Mouse (Mus musculus) megakaryocyte-erythroid progenitor cell, adult 5-6 weeks (primary cell): Measurements from ENCODE around the gene Sgms1. TPM values are rescaled to one million over a fixed set of nuclear protein-coding genes. Genes with fewer than 3 reads are reported as not detected.

ENCODE experiments used
- ATAC-seq: replicated peaks from 2 replicates; pipeline ENCODE4 v1.8.0; 2016; ENCODE audit warnings: mild to moderate bottlenecking, inconsistent platforms; ENCODE audit not compliant: severe bottlenecking, poor library complexity, low FRiP score, low TSS enrichment
- total RNA-seq, 2 experiments: library from RNA; stranded (forward) in 1 of 2; stranded (reverse) in 1 of 2; fragments of 200-1000, 215-1000 nt in 1 of 2; fragments of >200 nt in 1 of 2; fragmentation: Nextera tagmentation in 1 of 2; gene quantifications; 2 replicates each; pipeline ENCODE4 v1.2.3; 2014 to 2017

Gene Sgms1
- total RNA-seq, 2 experiments from 2014 or later, result 58.5 to 66.1 TPM

GRCm38 (mm10) chr19:32308311-32308710 lies 81.2 kb downstream of the Sgms1 start:
- ATAC-seq, result no peak

DNA sequence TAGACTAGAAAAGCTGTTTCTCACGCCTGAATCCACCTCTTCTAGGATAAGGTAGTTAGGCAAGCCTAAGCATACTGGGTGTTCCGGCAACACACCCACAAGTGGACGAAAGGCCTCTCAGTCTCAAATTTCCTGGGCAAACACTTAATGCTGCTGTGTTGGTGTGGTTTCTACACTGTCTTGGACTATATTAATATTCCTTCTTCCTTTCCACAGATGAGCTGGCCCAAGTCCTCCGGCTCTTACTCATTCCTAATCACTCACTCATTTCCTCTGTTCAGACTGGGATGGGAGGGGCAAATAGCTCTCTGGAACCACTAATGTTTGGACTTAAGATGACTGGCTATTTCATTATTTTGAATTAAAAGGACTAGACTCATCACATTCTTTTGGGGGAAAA lies 84.6 kb downstream of the Sgms1 start:
- ATAC-seq, result no peak

GRCm38 (mm10) chr19:32304008-32304873 lies 85.3 kb downstream of the Sgms1 start:
- peak; percentile 76 for ATAC-seq

GRCm38 (mm10) chr19:32302835-32303381 lies 86.6 kb downstream of the Sgms1 start:
- ATAC-seq, result no peak

DNA sequence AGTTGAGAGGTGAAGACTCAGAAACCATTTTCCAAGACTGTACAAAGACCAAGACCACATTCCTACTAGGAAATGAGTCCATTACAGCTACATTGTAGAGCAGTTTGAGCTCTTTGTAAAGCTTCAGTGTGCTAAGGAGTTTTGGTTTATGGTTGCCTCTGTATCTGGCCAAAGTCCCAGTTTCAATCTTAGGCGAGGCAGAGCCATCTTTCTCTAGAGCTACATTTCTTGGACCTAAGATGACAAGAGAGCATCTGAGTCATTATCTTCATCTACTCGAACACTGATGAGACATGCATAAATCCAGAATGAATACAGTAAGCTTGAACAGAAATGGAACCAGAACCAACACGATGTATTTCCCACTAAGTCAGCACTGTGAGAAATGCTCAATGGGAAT lies 87.9 kb downstream of the Sgms1 start:
- no peak for ATAC-seq

DNA sequence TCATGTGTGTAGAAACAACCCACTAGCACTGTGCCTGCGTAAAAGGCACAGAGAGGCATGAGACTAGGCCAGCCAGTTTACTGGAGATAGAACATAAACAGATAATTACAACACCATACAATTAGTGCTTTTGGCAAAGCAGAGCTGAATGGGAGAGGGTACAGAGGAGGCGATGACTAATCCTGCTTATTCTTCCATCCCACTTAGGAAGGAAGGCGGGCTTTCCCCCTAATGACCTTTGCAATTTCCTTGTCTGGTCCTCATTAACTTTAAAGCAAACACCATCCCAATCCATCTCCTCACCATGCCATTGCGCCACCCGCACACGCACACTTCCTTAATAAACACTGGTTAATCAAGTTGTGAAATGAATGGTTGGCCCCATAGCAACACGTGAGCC lies 91.3 kb downstream of the Sgms1 start:
- ATAC-seq, result no peak

GRCm38 (mm10) chr19:32296863-32297262 lies 92.7 kb downstream of the Sgms1 start:
- ATAC-seq, result no peak

- ATAC-seq, result no peak
These were observed 93.9 kb downstream of the Sgms1 start for GRCm38 (mm10) chr19:32295581-32295980.

GRCm38 (mm10) chr19:32292782-32293776 lies 96.4 kb downstream of the Sgms1 start:
- no peak for ATAC-seq

GRCm38 (mm10) chr19:32292067-32292739 lies 97.3 kb downstream of the Sgms1 start:
- ATAC-seq, result peak; percentile 60

DNA sequence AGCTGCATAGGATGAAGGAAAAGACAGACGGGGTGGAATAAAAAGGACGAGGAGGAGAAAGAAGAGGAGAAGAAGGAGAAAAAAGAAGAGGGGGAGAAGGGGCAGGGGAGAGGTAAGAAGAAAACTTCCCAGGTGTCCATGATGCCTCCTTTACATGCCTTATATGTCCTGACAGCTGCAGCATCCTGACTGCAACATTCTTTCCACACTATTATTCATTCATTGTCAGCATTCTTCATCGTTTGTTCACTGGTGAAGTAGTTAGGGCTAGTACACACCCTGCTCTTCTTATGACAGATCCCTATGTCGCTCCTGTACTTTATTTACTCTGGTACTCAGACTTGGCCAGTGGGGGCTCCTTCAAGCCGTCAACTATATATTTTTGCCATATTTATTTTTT lies 98.4 kb downstream of the Sgms1 start:
- ATAC-seq, result no peak

DNA sequence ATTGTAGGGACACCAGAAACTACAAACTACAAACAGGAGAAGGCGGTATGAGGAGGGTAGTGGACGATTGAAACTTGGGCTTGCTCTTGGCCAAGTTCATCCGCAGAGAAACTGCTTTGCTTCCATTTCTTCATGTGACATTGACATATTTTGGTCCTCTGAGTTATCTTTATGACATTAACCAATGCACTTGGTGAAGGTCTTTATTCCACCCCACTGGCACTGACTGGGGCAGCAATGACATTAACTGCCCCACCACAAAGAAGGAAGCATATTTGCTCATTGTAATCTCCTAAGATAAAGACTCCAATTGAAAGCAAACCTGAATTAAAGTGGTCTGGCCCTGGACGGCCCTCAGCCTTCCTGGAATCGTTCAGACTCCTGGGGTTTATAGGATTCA lies 100.6 kb downstream of the Sgms1 start:
- ATAC-seq, result no peak

- ATAC-seq, result no peak
These were observed 101.7 kb downstream of the Sgms1 start for GRCm38 (mm10) chr19:32287839-32288238.

GRCm38 (mm10) chr19:32285455-32285831 lies 104.1 kb downstream of the Sgms1 start:
- no peak for ATAC-seq

DNA sequence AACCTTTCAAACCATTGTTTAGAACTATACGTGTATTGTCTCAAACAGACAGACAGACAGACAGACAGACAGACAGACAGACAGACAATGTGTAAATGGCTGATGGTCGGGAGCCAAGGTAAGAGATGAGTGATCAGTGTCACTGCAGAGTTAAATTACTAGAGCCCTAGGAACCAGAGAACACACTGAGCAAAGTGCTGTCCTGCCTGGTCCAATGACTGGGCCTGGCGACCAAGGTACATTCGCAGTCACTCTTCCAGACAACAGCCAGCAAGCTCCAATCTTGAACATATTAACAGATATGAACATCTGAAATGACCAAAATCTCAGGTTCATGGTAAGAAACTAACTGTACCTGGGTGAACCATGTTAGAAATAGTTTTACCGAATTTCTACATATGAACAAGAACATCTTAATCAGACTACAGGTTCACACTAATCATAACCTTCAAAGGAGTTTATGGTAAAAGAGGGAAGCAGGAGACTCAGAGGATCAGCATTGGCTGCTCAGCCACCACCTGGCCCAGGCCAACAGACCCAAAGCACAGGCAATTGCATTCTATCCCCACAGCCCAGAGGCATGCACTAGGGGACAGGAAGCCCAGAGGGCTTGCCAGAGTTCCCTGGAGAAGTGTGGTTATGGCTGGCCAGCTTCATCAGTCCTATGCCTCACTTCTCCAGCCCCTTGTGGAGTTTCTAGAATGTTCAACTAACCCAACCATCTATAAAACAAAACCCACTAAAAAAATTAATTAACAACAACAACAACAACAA lies 104.6 kb downstream of the Sgms1 start:
- no peak for ATAC-seq

DNA sequence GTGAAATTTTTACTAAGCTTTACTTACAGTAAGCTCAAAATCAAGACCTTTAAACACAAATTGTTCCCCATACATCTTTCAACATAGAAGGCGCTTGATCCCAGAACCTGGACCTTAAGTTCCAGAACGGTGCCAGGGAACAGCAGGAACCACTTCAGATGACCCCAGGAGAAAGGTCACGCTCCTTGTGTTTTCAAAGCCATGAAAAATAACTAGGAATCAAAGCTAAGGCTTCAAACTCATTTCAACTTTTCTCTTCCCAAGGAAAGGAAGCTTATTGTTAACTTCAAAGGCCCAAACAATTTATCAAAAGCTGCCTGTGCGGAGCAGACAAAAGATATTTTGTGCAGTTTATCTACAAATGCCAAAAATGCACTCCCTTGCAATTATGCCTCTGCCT lies 107.6 kb downstream of the Sgms1 start:
- no peak for ATAC-seq

DNA sequence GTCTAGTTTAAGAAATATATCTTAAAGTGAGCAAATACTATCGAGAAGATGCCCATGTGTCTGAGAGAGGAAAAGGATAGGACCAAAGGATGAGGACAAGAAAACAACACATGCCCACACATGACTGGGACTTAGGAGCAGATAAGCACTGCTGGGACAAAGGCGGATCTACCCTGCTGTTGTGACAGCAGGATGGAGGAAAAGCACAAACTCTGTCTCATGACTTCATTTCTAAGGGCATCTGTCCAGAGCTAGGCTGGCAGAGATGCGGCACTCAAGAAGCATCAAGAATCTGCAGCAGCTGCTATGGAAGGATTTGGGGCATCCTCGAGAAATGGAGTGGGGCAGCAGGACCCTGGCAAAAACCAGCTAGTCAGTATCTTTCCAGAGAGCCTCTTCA lies 109.1 kb downstream of the Sgms1 start:
- no peak for ATAC-seq

DNA sequence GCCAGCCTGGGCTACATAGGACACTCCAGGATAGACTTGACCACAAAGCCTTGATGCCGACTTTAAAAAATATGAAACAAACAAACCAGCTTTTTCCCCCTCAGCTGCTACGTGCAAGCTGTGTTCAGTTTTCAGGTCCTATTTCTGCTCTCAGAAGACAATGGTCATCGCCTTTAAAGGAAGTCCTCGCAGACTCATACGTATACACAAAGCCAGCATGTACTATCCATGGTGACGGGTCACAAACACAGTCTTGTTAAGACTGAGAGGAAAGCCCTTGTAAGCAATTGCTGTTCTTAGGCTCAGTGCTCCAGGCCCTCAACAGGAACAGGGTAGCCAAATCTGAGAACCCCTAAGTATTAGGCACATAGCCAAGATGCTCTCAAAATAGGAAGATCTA lies 110.1 kb downstream of the Sgms1 start:
- ATAC-seq, result no peak

DNA sequence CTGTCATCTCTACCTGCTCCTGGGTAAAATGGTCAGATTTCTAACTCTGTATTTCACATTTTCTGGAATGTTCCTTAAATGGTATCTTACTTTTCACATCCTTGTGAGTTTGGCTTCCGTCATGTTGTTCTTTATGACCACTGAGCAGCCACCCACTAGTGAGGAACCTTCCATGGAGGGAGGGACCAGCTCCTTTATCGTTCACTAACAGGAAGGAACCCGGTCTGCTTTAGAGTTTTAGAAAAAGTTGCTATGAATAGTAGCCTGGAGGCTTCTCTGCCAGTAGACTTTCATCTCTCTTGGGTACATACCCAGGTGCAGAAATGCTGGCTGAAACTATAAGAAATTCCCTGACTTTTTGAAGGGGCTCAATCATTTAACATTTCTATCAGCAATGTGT lies 111.6 kb downstream of the Sgms1 start:
- ATAC-seq, result no peak
